Mouse (Mus musculus): Measurements from ENCODE around the gene Tmem150a. TPM values are rescaled to one million over a fixed set of nuclear protein-coding genes. Genes with fewer than 3 reads are reported as not detected.

Gene Tmem150a
- polyA plus RNA-seq, 1 experiment from 2014 or later = 50.6 TPM

- peak; percentile 99 for DNase-seq (ENCODE audit: low spot score)
- Histone ChIP-seq H3K27ac (peak overlapping the region; percentile 71), H3K27me3 (ENCODE audit: insufficient read depth, low read length) (no peaks in the 10 kb centered on the region), H3K9me3 (replicated peaks; ENCODE audit: low read length) (no peaks in the 10 kb centered on the region), H3K4me2 (ENCODE audit: low read length) (peak overlapping the region; percentile 89), H3K9ac (ENCODE audit: low read depth, low read length) (peak overlapping the region; percentile 81), H3K4me1 (replicated peaks; ENCODE audit: insufficient read depth, low read length) (peaks cover 13% of the 10 kb centered on the region; the same call in 1 of the 2 replicates), H3K4me3 (replicated peaks; ENCODE audit: low read depth, low read length) (peak overlapping the region; percentile 74), H3K36me3 (ENCODE audit: insufficient read depth, low read length) (peaks cover 5% of the 10 kb centered on the region; the same call in 1 of the 2 replicates)
- peak; percentile 96 for ATAC-seq (replicated peaks; ENCODE audit: low FRiP score, low read depth)
- peak; percentile 58 for TF ChIP-seq CTCF (IDR thresholded peaks at IDR 0.05; ENCODE audit: low read depth)
- WGBS = under 1% methylated on average over 42 of the region's 42 CpGs
Measured at GRCm38 (mm10) chr6:72362132-72363028, 7.1 kb downstream of the Tmem150a start.

GRCm38 (mm10) chr6:72364009-72364408 lies 8.8 kb downstream of the Tmem150a start:
- H3K9ac ChIP-seq (ENCODE audit: low read depth, low read length) = no peak overlapping the region
- WGBS = 43% methylated on average over 7 of the region's 7 CpGs
- TF ChIP-seq CTCF (IDR thresholded peaks at IDR 0.05; ENCODE audit: low read depth) = peak; percentile 45; the same call in 1 of the 2 replicates

GRCm38 (mm10) chr6:72364985-72365384 lies 9.7 kb downstream of the Tmem150a start:
- 66% methylated on average over 6 of the region's 6 CpGs for WGBS
- TF ChIP-seq CTCF (IDR thresholded peaks at IDR 0.05; ENCODE audit: low read depth) = no peak
- peaks cover 13% of the 10 kb centered on the region; the same call in 1 of the 2 replicates for H3K4me1 ChIP-seq (replicated peaks; ENCODE audit: insufficient read depth, low read length)
- no peaks in the 10 kb centered on the region for H3K27me3 ChIP-seq (ENCODE audit: insufficient read depth, low read length)
- H3K4me3 ChIP-seq (replicated peaks; ENCODE audit: low read depth, low read length) = no peak overlapping the region
- H3K27ac ChIP-seq = no peak overlapping the region
- no peaks in the 10 kb centered on the region for H3K36me3 ChIP-seq (ENCODE audit: insufficient read depth, low read length)
- no peak overlapping the region for H3K9ac ChIP-seq (ENCODE audit: low read depth, low read length)
- ATAC-seq (replicated peaks; ENCODE audit: low FRiP score, low read depth) = no peak
- H3K4me2 ChIP-seq (ENCODE audit: low read length) = no peak overlapping the region
- no peaks in the 10 kb centered on the region for H3K9me3 ChIP-seq (replicated peaks; ENCODE audit: low read length)
- DNase-seq (ENCODE audit: low spot score) = no peak

More at GRCm38 (mm10) chr6:72364009-72364408, 8.8 kb downstream of the Tmem150a start:
- Histone ChIP-seq H3K27ac (no peak overlapping the region), H3K4me1 (replicated peaks; ENCODE audit: insufficient read depth, low read length) (peaks cover 13% of the 10 kb centered on the region; the same call in 1 of the 2 replicates), H3K36me3 (ENCODE audit: insufficient read depth, low read length) (peaks cover 5% of the 10 kb centered on the region; the same call in 1 of the 2 replicates), H3K4me2 (ENCODE audit: low read length) (no peak overlapping the region), H3K27me3 (ENCODE audit: insufficient read depth, low read length) (no peaks in the 10 kb centered on the region), H3K4me3 (replicated peaks; ENCODE audit: low read depth, low read length) (no peak overlapping the region), H3K9me3 (replicated peaks; ENCODE audit: low read length) (no peaks in the 10 kb centered on the region)
- ATAC-seq (replicated peaks; ENCODE audit: low FRiP score, low read depth) = no peak
- DNase-seq (ENCODE audit: low spot score) = no peak

GRCm38 (mm10) chr6:72366304-72366703 lies 11.1 kb downstream of the Tmem150a start:
- no peak for TF ChIP-seq CTCF (IDR thresholded peaks at IDR 0.05; ENCODE audit: low read depth)
- no peaks in the 10 kb centered on the region for H3K27me3 ChIP-seq (ENCODE audit: insufficient read depth, low read length)
- H3K36me3 ChIP-seq (ENCODE audit: insufficient read depth, low read length) = no peaks in the 10 kb centered on the region
- H3K27ac ChIP-seq = no peak overlapping the region
- H3K4me1 ChIP-seq (replicated peaks; ENCODE audit: insufficient read depth, low read length) = peaks cover 8% of the 10 kb centered on the region; the same call in 1 of the 2 replicates
- 45% methylated on average over 3 of the region's 3 CpGs for WGBS
- H3K4me2 ChIP-seq (ENCODE audit: low read length) = no peak overlapping the region
- no peak overlapping the region for H3K9ac ChIP-seq (ENCODE audit: low read depth, low read length)
- H3K9me3 ChIP-seq (replicated peaks; ENCODE audit: low read length) = no peaks in the 10 kb centered on the region
- DNase-seq (ENCODE audit: low spot score) (no peak), ATAC-seq (replicated peaks; ENCODE audit: low FRiP score, low read depth) (no peak)
- no peak overlapping the region for H3K4me3 ChIP-seq (replicated peaks; ENCODE audit: low read depth, low read length)

- Histone ChIP-seq H3K9ac (ENCODE audit: low read depth, low read length) (no peak within 1 kb of the TSS), H3K27ac (no peak within 1 kb of the TSS), H3K27me3 (ENCODE audit: insufficient read depth, low read length) (no peaks in the 10 kb centered on the region), H3K4me3 (replicated peaks; ENCODE audit: low read depth, low read length) (no peak within 1 kb of the TSS), H3K4me1 (replicated peaks; ENCODE audit: insufficient read depth, low read length) (peaks cover 8% of the 10 kb centered on the region; the same call in 1 of the 2 replicates), H3K4me2 (ENCODE audit: low read length) (no peak within 1 kb of the TSS), H3K9me3 (replicated peaks; ENCODE audit: low read length) (no peaks in the 10 kb centered on the region), H3K36me3 (ENCODE audit: insufficient read depth, low read length) (no peaks in the 10 kb centered on the region)
- no peak for ATAC-seq (replicated peaks; ENCODE audit: low FRiP score, low read depth)
- WGBS = 80% methylated on average over 4 of the region's 4 CpGs
- no peak for DNase-seq (ENCODE audit: low spot score)
- TF ChIP-seq CTCF (IDR thresholded peaks at IDR 0.05; ENCODE audit: low read depth) = no peak
Measured at GRCm38 (mm10) chr6:72366844-72367443, 11.7 kb downstream of the Tmem150a start, which contains the start of gene Rnf181. Gene Rnf181 (minus strand): TSS chr6:72366956.

GRCm38 (mm10) chr6:72367460-72367974 lies 12.3 kb downstream of the Tmem150a start:
- 78% methylated on average over 4 of the region's 4 CpGs for WGBS
- H3K9me3 ChIP-seq (replicated peaks; ENCODE audit: low read length) = no peaks in the 10 kb centered on the region
- no peak overlapping the region for H3K4me2 ChIP-seq (ENCODE audit: low read length)
- ATAC-seq (replicated peaks; ENCODE audit: low FRiP score, low read depth) (no peak), DNase-seq (ENCODE audit: low spot score) (no peak)
- H3K4me1 ChIP-seq (replicated peaks; ENCODE audit: insufficient read depth, low read length) = peaks cover 8% of the 10 kb centered on the region; the same call in 1 of the 2 replicates
- no peak overlapping the region for H3K9ac ChIP-seq (ENCODE audit: low read depth, low read length)
- no peaks in the 10 kb centered on the region for H3K27me3 ChIP-seq (ENCODE audit: insufficient read depth, low read length)
- H3K4me3 ChIP-seq (replicated peaks; ENCODE audit: low read depth, low read length) = no peak overlapping the region
- no peaks in the 10 kb centered on the region for H3K36me3 ChIP-seq (ENCODE audit: insufficient read depth, low read length)
- no peak overlapping the region for H3K27ac ChIP-seq
- TF ChIP-seq CTCF (IDR thresholded peaks at IDR 0.05; ENCODE audit: low read depth) = no peak

Data from kidney, postnatal 0 days (tissue).